Mouse (Mus musculus) sigmoid colon, adult 10 weeks (tissue): ENCODE measurements around the gene Gm21822. TPM values are rescaled to one million over a fixed set of nuclear protein-coding genes. Genes with fewer than 3 reads are reported as not detected.

ENCODE experiments used
- polyA plus RNA-seq: library from polyadenylated mRNA; stranded (reverse); fragments of 350-450 nt; fragmentation: Illumina TruSeq; extraction: RNeasy Lipid Tissue Mini Kit (QIAGEN cat#74804); gene quantifications from one replicate; pipeline ENCODE4 v1.2.3, GENCODE M21; 2014; ENCODE audit warnings: low read depth, low replicate concordance

Gene Gm21822
- polyA plus RNA-seq = not detected

GRCm38 (mm10) chrY:18654182-18654581 lies at the start of gene Gm21822:
Gm21822 (plus strand) TSS chrY:18654482.

